Mouse (Mus musculus) heart, postnatal 0 days (tissue): ENCODE results near the gene 4930550C14Rik.

Source experiments
- CTCF ChIP-seq: IDR thresholded peaks from 2 replicates; pipeline ENCODE4 v1.5.1; 2016; ENCODE audit warnings: antibody characterized with exemption, control low read depth, low read depth
- EP300 ChIP-seq: IDR thresholded peaks from 2 replicates; pipeline ENCODE4 v1.6.1; 2016; ENCODE audit warnings: antibody characterized with exemption, low read depth

DNA sequence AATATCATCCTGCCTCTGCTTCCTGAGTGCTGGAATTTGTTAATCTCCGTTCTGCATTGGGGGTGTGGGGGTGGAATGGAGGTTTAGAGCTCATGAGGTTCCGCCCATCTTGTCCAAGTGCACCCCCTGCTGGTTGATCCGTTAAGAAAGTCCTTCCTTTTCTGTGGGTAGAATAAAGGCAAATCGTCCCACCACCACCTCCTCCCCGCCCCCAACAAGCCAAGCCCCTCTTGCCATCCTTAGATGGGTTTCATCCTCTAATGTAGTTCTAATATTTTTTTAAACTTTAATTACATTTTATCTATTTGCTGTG is 3.8 kb upstream of the 4930550C14Rik start:
- peak; percentile 62 for TF ChIP-seq CTCF
- TF ChIP-seq EP300, result no peak
